Mouse (Mus musculus): ENCODE results near the gene Slc45a2. TPM values are rescaled to one million over a fixed set of nuclear protein-coding genes. Genes with fewer than 3 reads are reported as not detected.

Gene Slc45a2
- total and polyA plus RNA-seq, 3 experiments, result not detected

- TF ChIP-seq IRF4 (IDR thresholded peaks at IDR 0.05; ENCODE audit: low read depth, low read length) (no peak), POLR2A (IDR thresholded peaks at IDR 0.05; ENCODE audit: low read depth, low read length) (no peak), NRF1 (IDR thresholded peaks at IDR 0.05; ENCODE audit: low read depth, low read length) (no peak), MAFK (IDR thresholded peaks at IDR 0.05; ENCODE audit: insufficient replicate concordance, low read length) (no peak), BHLHE40 (IDR thresholded peaks at IDR 0.05; ENCODE audit: low read depth, low read length) (no peak), ELF1 (IDR thresholded peaks at IDR 0.05; ENCODE audit: low read depth, low read length) (no peak), HCFC1 (IDR thresholded peaks at IDR 0.05; ENCODE audit: low read depth, low read length) (no peak), UBTF (IDR thresholded peaks at IDR 0.05; ENCODE audit: low read depth, low read length) (no peak), JUN (IDR thresholded peaks at IDR 0.05; ENCODE audit: insufficient read depth, low read depth, low read length) (no peak), TCF12 (IDR thresholded peaks at IDR 0.05; ENCODE audit: low read depth, low read length) (no peak), ZKSCAN1 (IDR thresholded peaks at IDR 0.05; ENCODE audit: borderline replicate concordance, low read depth, low read length) (no peak), MXI1 (IDR thresholded peaks at IDR 0.05; ENCODE audit: low read depth, low read length) (no peak), MAZ (IDR thresholded peaks at IDR 0.05; ENCODE audit: low read depth, low read length) (no peak)
- no peak for DNase-seq (ENCODE audit: extremely low read depth)
- in situ Hi-C loops (cut with MboI; ENCODE audit: low pct_ligation_motif_present, low pct_unique_long_range_greater_than_20kb, low sequenced_read_pairs), result no loop called here
Observed at GRCm38 (mm10) chr15:11026801-11027561, 26.5 kb downstream of the Slc45a2 start.

GRCm38 (mm10) chr15:11030188-11030587, 29.7 kb downstream of the Slc45a2 start:
- Histone ChIP-seq H3K36me3 (replicated peaks in 1 of 2; ENCODE audit: control insufficient read depth in 1 of 2, insufficient read depth in 1 of 2, low read length in 1 of 2) (no peaks in the 10 kb centered on the region), H3K4me2 (ENCODE audit: insufficient read depth, low read depth, poor library complexity, severe bottlenecking) (no peak overlapping the region), H3K9me3 (replicated peaks; ENCODE audit: low read length) (no peaks in the 10 kb centered on the region), H3K27ac (ENCODE audit: insufficient read depth, low read depth) (no peak overlapping the region), H3K9ac (ENCODE audit: insufficient read depth, low read depth) (no peak overlapping the region), H3K4me1 (ENCODE audit: control insufficient read depth in 1 of 2, insufficient read depth in 2 of 2) (no peaks in the 10 kb centered on the region), H3K79me2 (replicated peaks; ENCODE audit: control insufficient read depth, extremely low read depth, insufficient read depth, poor library complexity, severe bottlenecking) (no peaks in the 10 kb centered on the region), H3K4me3 (replicated peaks in 1 of 3; ENCODE audit: low read depth in 2 of 3, low read length in 2 of 3, poor library complexity in 1 of 3) (no peak overlapping the region), H3K27me3 (replicated peaks) (no peaks in the 10 kb centered on the region)
- dilution Hi-C loops (cut with MboI; ENCODE audit: extremely low pct_ligation_motif_present, extremely low pct_unique_long_range_greater_than_20kb, low sequenced_read_pairs) (no loop called here), in situ Hi-C loops (cut with MboI; ENCODE audit: low pct_ligation_motif_present, low pct_unique_long_range_greater_than_20kb, low sequenced_read_pairs) (loop anchor here (10.0 kb wide), 1 partner anchor 205 kb away; no protein-coding TSS in a partner anchor)
- DNase-seq (ENCODE audit: extremely low read depth), result no peak
- TF ChIP-seq SIN3A (IDR thresholded peaks at IDR 0.05; ENCODE audit: low read length) (no peak), RAD21 (IDR thresholded peaks at IDR 0.05; ENCODE audit: low read depth, low read length) (no peak), ZNF384 (IDR thresholded peaks at IDR 0.05; ENCODE audit: low read depth, low read length) (no peak), TCF12 (IDR thresholded peaks at IDR 0.05; ENCODE audit: low read depth, low read length) (no peak), ETS1 (conservative IDR thresholded peaks at IDR 0.05; ENCODE audit: low read depth, low read length) (no peak), NELFE (IDR thresholded peaks at IDR 0.05; ENCODE audit: low read depth, low read length) (no peak), HCFC1 (IDR thresholded peaks at IDR 0.05; ENCODE audit: low read depth, low read length) (no peak), UBTF (IDR thresholded peaks at IDR 0.05; ENCODE audit: low read depth, low read length) (no peak), RCOR1 (conservative IDR thresholded peaks at IDR 0.05; ENCODE audit: low read depth, low read length) (no peak), ELF1 (IDR thresholded peaks at IDR 0.05; ENCODE audit: low read depth, low read length) (no peak), ZC3H11A (IDR thresholded peaks at IDR 0.05; ENCODE audit: low read depth, low read length) (no peak), USF1 (IDR thresholded peaks at IDR 0.05; ENCODE audit: low read depth, low read length) (no peak), E2F4 (IDR thresholded peaks at IDR 0.05; ENCODE audit: insufficient replicate concordance, low read depth, low read length) (no peak), POLR2A (IDR thresholded peaks at IDR 0.05; ENCODE audit: low read depth, low read length) (no peak), ZMIZ1 (IDR thresholded peaks at IDR 0.05; ENCODE audit: low read depth, low read length) (no peak), CTCF (conservative IDR thresholded peaks at IDR 0.05 in 1 of 2, IDR thresholded peaks at IDR 0.05 in 1 of 2; ENCODE audit: low read depth in 2 of 2, low read length in 2 of 2) (no peak), MXI1 (IDR thresholded peaks at IDR 0.05; ENCODE audit: low read depth, low read length) (no peak), MAFK (IDR thresholded peaks at IDR 0.05; ENCODE audit: insufficient replicate concordance, low read length) (no peak), POLR2AphosphoS2 (IDR thresholded peaks at IDR 0.05; ENCODE audit: low read depth, low read length) (no peak)

More at GRCm38 (mm10) chr15:11026801-11027561, 26.5 kb downstream of the Slc45a2 start:
- H3K79me2 ChIP-seq (replicated peaks; ENCODE audit: control insufficient read depth, extremely low read depth, insufficient read depth, poor library complexity, severe bottlenecking), result no peaks in the 10 kb centered on the region
- no peak overlapping the region for H3K9ac ChIP-seq (ENCODE audit: insufficient read depth, low read depth)
- no peaks in the 10 kb centered on the region for H3K27me3 ChIP-seq (replicated peaks)
- dilution Hi-C loops (cut with MboI; ENCODE audit: extremely low pct_ligation_motif_present, extremely low pct_unique_long_range_greater_than_20kb, low sequenced_read_pairs), result no loop called here
- H3K4me3 ChIP-seq (replicated peaks in 1 of 3; ENCODE audit: low read depth in 2 of 3, low read length in 2 of 3, poor library complexity in 1 of 3), result no peak overlapping the region
- no peaks in the 10 kb centered on the region for H3K4me1 ChIP-seq (ENCODE audit: control insufficient read depth in 1 of 2, insufficient read depth in 2 of 2)
- no peak overlapping the region for H3K27ac ChIP-seq (ENCODE audit: insufficient read depth, low read depth)
- no peaks in the 10 kb centered on the region for H3K9me3 ChIP-seq (replicated peaks; ENCODE audit: low read length)
- H3K36me3 ChIP-seq (replicated peaks in 1 of 2; ENCODE audit: control insufficient read depth in 1 of 2, insufficient read depth in 1 of 2, low read length in 1 of 2), result no peaks in the 10 kb centered on the region
- no peak overlapping the region for H3K4me2 ChIP-seq (ENCODE audit: insufficient read depth, low read depth, poor library complexity, severe bottlenecking)

All from CH12.LX (cell line).